Mouse (Mus musculus): Measurements from ENCODE around the gene Socs5. TPM values are rescaled to one million over a fixed set of nuclear protein-coding genes. Genes with fewer than 3 reads are reported as not detected.

The Socs5 gene
- total RNA-seq, 1 experiment, result 7.4 TPM

- DNase-seq (ENCODE audit: low read depth, low spot score), result no peak
Measured at GRCm38 (mm10) chr17:87093061-87093460, 14.4 kb upstream of the Socs5 start.

DNA sequence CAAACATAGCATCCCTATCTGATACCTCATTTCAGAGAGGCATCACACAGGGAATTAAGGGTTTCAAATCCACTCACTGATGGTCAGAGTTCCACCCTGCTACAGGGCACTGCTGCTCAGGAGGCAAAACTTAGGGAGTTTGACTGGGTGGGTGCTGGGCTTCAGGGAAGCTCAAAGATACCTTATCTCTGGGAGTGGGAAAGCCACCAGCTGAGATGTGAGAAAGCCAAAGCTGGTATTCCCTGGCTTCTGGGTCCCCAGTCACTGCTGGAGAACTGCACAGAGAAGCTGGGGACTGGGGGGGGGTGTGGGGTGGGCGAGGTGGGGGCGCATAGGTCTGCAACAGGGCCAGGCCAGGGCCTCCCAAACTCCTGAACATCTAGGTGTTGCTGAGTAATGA is 10.5 kb upstream of the Socs5 start:
- in situ Hi-C loops (cut with MboI; ENCODE audit: low sequenced_read_pairs in 2 of 2, unreplicated experiment in 2 of 2), result no loop called here
- H3K4me3 ChIP-seq (ENCODE audit: insufficient read depth in 1 of 2, low read depth in 1 of 2, low read length in 2 of 2, poor library complexity in 1 of 2, severe bottlenecking in 1 of 2), result no peak overlapping the region
- DNase-seq (ENCODE audit: low read depth, low spot score), result no peak
- H3K9ac ChIP-seq (ENCODE audit: insufficient read depth, low read depth, low read length, poor library complexity, severe bottlenecking), result no peak overlapping the region
- H3K27ac ChIP-seq (ENCODE audit: insufficient read depth, low read depth, low read length, poor library complexity, severe bottlenecking), result no peak overlapping the region
- no peaks in the 10 kb centered on the region for H3K9me3 ChIP-seq (ENCODE audit: control insufficient read depth, insufficient read depth, low read depth, low read length)
- TF ChIP-seq CHD2 (IDR thresholded peaks at IDR 0.05; ENCODE audit: low read depth, low read length) (no peak), MAFK (IDR thresholded peaks at IDR 0.05; ENCODE audit: insufficient read depth, low read depth, low read length) (no peak), HCFC1 (IDR thresholded peaks at IDR 0.05; ENCODE audit: borderline replicate concordance, insufficient read depth, low read length) (no peak), ZNF384 (IDR thresholded peaks at IDR 0.05; ENCODE audit: low read depth, low read length) (no peak), ZC3H11A (IDR thresholded peaks at IDR 0.05; ENCODE audit: borderline replicate concordance, low read depth, low read length) (no peak)
- peaks cover 0 to 7% of the 10 kb centered on the region in 2 experiments; a peak in 1 of 4 replicates for H3K4me1 ChIP-seq (ENCODE audit: control insufficient read depth in 2 of 2, insufficient read depth in 2 of 2, low read length in 2 of 2, poor library complexity in 1 of 2)
- H3K36me3 ChIP-seq (ENCODE audit: control insufficient read depth, insufficient read depth, low read length, poor library complexity, severe bottlenecking), result no peaks in the 10 kb centered on the region

More at GRCm38 (mm10) chr17:87093061-87093460, 14.4 kb upstream of the Socs5 start:
- Histone ChIP-seq H3K9me3 (ENCODE audit: control insufficient read depth, insufficient read depth, low read depth, low read length) (no peaks in the 10 kb centered on the region), H3K4me3 (ENCODE audit: insufficient read depth in 1 of 2, low read depth in 1 of 2, low read length in 2 of 2, poor library complexity in 1 of 2, severe bottlenecking in 1 of 2) (no peak overlapping the region), H3K4me1 (ENCODE audit: control insufficient read depth in 2 of 2, insufficient read depth in 2 of 2, low read length in 2 of 2, poor library complexity in 1 of 2) (peaks cover 0 to 7% of the 10 kb centered on the region in 2 experiments; a peak in 1 of 4 replicates), H3K9ac (ENCODE audit: insufficient read depth, low read depth, low read length, poor library complexity, severe bottlenecking) (no peak overlapping the region), H3K36me3 (ENCODE audit: control insufficient read depth, insufficient read depth, low read length, poor library complexity, severe bottlenecking) (no peaks in the 10 kb centered on the region), H3K27ac (ENCODE audit: insufficient read depth, low read depth, low read length, poor library complexity, severe bottlenecking) (no peak overlapping the region)
- no peak for TF ChIP-seq MAFK (IDR thresholded peaks at IDR 0.05; ENCODE audit: insufficient read depth, low read depth, low read length)
- TF ChIP-seq CHD2 (IDR thresholded peaks at IDR 0.05; ENCODE audit: low read depth, low read length), result no peak
- in situ Hi-C loops (cut with MboI; ENCODE audit: low sequenced_read_pairs in 2 of 2, unreplicated experiment in 2 of 2), result no loop called here

GRCm38 (mm10) chr17:87097576-87097975 is 9.9 kb upstream of the Socs5 start:
- in situ Hi-C loops (cut with MboI; ENCODE audit: low sequenced_read_pairs in 2 of 2, unreplicated experiment in 2 of 2), result no loop called here
- H3K27ac ChIP-seq (ENCODE audit: insufficient read depth, low read depth, low read length, poor library complexity, severe bottlenecking), result no peak overlapping the region
- H3K36me3 ChIP-seq (ENCODE audit: control insufficient read depth, insufficient read depth, low read length, poor library complexity, severe bottlenecking), result no peaks in the 10 kb centered on the region
- TF ChIP-seq MAFK (IDR thresholded peaks at IDR 0.05; ENCODE audit: insufficient read depth, low read depth, low read length) (no peak), CHD2 (IDR thresholded peaks at IDR 0.05; ENCODE audit: low read depth, low read length) (no peak), ZNF384 (IDR thresholded peaks at IDR 0.05; ENCODE audit: low read depth, low read length) (no peak), ZC3H11A (IDR thresholded peaks at IDR 0.05; ENCODE audit: borderline replicate concordance, low read depth, low read length) (no peak), HCFC1 (IDR thresholded peaks at IDR 0.05; ENCODE audit: borderline replicate concordance, insufficient read depth, low read length) (no peak)
- peaks cover 0 to 7% of the 10 kb centered on the region in 2 experiments; a peak in 1 of 4 replicates for H3K4me1 ChIP-seq (ENCODE audit: control insufficient read depth in 2 of 2, insufficient read depth in 2 of 2, low read length in 2 of 2, poor library complexity in 1 of 2)
- no peak overlapping the region for H3K4me3 ChIP-seq (ENCODE audit: insufficient read depth in 1 of 2, low read depth in 1 of 2, low read length in 2 of 2, poor library complexity in 1 of 2, severe bottlenecking in 1 of 2)
- H3K9me3 ChIP-seq (ENCODE audit: control insufficient read depth, insufficient read depth, low read depth, low read length), result no peaks in the 10 kb centered on the region
- DNase-seq (ENCODE audit: low read depth, low spot score), result no peak
- no peak overlapping the region for H3K9ac ChIP-seq (ENCODE audit: insufficient read depth, low read depth, low read length, poor library complexity, severe bottlenecking)

GRCm38 (mm10) chr17:87100947-87101346 is 6.5 kb upstream of the Socs5 start:
- H3K4me3 ChIP-seq (ENCODE audit: insufficient read depth in 1 of 2, low read depth in 1 of 2, low read length in 2 of 2, poor library complexity in 1 of 2, severe bottlenecking in 1 of 2), result no peak overlapping the region
- H3K27ac ChIP-seq (ENCODE audit: insufficient read depth, low read depth, low read length, poor library complexity, severe bottlenecking), result no peak overlapping the region
- no peak for DNase-seq (ENCODE audit: low read depth, low spot score)
- H3K9me3 ChIP-seq (ENCODE audit: control insufficient read depth, insufficient read depth, low read depth, low read length), result no peaks in the 10 kb centered on the region
- TF ChIP-seq ZNF384 (IDR thresholded peaks at IDR 0.05; ENCODE audit: low read depth, low read length), result no peak
- TF ChIP-seq HCFC1 (IDR thresholded peaks at IDR 0.05; ENCODE audit: borderline replicate concordance, insufficient read depth, low read length), result no peak
- no peak for TF ChIP-seq CHD2 (IDR thresholded peaks at IDR 0.05; ENCODE audit: low read depth, low read length)
- no peak for TF ChIP-seq MAFK (IDR thresholded peaks at IDR 0.05; ENCODE audit: insufficient read depth, low read depth, low read length)
- TF ChIP-seq ZC3H11A (IDR thresholded peaks at IDR 0.05; ENCODE audit: borderline replicate concordance, low read depth, low read length), result no peak
- no peak overlapping the region for H3K9ac ChIP-seq (ENCODE audit: insufficient read depth, low read depth, low read length, poor library complexity, severe bottlenecking)
- H3K36me3 ChIP-seq (ENCODE audit: control insufficient read depth, insufficient read depth, low read length, poor library complexity, severe bottlenecking), result no peaks in the 10 kb centered on the region
- in situ Hi-C loops (cut with MboI; ENCODE audit: low sequenced_read_pairs in 2 of 2, unreplicated experiment in 2 of 2), result no loop called here
- H3K4me1 ChIP-seq (ENCODE audit: control insufficient read depth in 2 of 2, insufficient read depth in 2 of 2, low read length in 2 of 2, poor library complexity in 1 of 2), result 0 out of 4 replicates have a peak, but pooled peaks cover 2 to 3% of the 10 kb centered on the region in 2 experiments

- H3K9ac ChIP-seq (ENCODE audit: insufficient read depth, low read depth, low read length, poor library complexity, severe bottlenecking), result no peak overlapping the region
- TF ChIP-seq ZNF384 (IDR thresholded peaks at IDR 0.05; ENCODE audit: low read depth, low read length) (no peak), CHD2 (IDR thresholded peaks at IDR 0.05; ENCODE audit: low read depth, low read length) (no peak), HCFC1 (IDR thresholded peaks at IDR 0.05; ENCODE audit: borderline replicate concordance, insufficient read depth, low read length) (no peak), ZC3H11A (IDR thresholded peaks at IDR 0.05; ENCODE audit: borderline replicate concordance, low read depth, low read length) (no peak), MAFK (IDR thresholded peaks at IDR 0.05; ENCODE audit: insufficient read depth, low read depth, low read length) (no peak)
Measured at GRCm38 (mm10) chr17:87102636-87103035, 4.8 kb upstream of the Socs5 start.

More at GRCm38 (mm10) chr17:87102636-87103035, 4.8 kb upstream of the Socs5 start:
- Histone ChIP-seq H3K27ac (ENCODE audit: insufficient read depth, low read depth, low read length, poor library complexity, severe bottlenecking) (no peak overlapping the region), H3K9me3 (ENCODE audit: control insufficient read depth, insufficient read depth, low read depth, low read length) (no peaks in the 10 kb centered on the region), H3K4me1 (ENCODE audit: control insufficient read depth in 2 of 2, insufficient read depth in 2 of 2, low read length in 2 of 2, poor library complexity in 1 of 2) (peaks cover 2 to 4% of the 10 kb centered on the region in 2 experiments; a peak in 2 of 4 replicates), H3K4me3 (ENCODE audit: insufficient read depth in 1 of 2, low read depth in 1 of 2, low read length in 2 of 2, poor library complexity in 1 of 2, severe bottlenecking in 1 of 2) (no peak overlapping the region), H3K36me3 (ENCODE audit: control insufficient read depth, insufficient read depth, low read length, poor library complexity, severe bottlenecking) (no peaks in the 10 kb centered on the region)
- in situ Hi-C loops (cut with MboI; ENCODE audit: low sequenced_read_pairs in 2 of 2, unreplicated experiment in 2 of 2), result no loop called here
- DNase-seq (ENCODE audit: low read depth, low spot score), result no peak
